Mouse (Mus musculus): Measurements from ENCODE around the gene Sap30l.

Gene Sap30l

GRCm38 (mm10) chr11:57800971-57801765 lies at the start of gene Sap30l:
Sap30l (plus strand) TSS chr11:57801637.
- DNase-seq (ENCODE audit: low read depth, low spot score): peak; percentile 91

- no peak for DNase-seq (ENCODE audit: low read depth, low spot score)
Observed at GRCm38 (mm10) chr11:57753538-57754203, 47.8 kb upstream of the Sap30l start.

DNA sequence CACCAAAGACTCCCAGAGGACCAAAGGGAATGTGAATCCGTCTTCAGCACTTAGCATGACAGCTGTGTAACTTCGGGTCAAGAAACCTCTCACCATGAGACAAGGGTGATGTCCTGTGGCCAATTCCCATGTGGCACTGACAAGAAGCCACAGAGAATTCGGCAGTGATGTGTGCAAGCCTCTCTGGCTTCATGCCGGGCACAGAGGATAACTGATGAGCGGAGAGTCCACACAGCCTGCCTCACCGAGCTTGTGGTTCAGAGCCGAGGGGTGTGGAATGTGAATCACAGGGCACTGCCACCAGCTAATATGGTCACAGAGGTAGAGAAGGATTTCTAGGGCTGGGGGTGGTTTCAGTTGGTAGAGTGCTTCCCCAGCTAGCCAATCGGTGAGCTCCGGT lies 42.8 kb upstream of the Sap30l start:
- no peak for DNase-seq (ENCODE audit: low read depth, low spot score)

DNA sequence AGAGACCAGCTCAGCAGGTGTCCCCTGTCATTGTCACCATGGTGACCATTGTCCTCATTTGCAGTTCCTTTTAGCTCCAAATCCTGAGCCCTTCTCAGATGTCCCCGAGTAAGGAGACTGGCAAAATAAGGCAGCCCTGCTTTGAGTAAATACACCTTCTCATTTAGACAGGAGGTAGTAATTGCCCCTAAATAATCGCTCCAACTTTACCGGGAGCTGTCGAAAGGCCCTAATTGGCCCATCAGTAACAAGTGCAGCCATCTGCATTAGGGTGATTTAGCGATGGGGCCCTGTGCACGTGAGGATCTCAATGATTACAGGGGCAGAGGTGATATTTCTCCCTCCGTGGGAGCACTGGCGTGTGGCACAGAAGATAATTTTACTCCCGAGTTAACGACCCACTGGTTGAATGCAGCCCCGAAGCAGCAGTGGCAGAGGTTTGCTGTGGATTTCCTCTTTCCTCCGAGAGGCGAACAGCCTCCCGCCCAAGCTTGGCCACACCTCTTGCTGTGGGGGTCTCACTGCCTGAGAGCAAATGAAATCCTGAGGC lies 40.9 kb upstream of the Sap30l start:
- peak; percentile 58 for DNase-seq (ENCODE audit: low read depth, low spot score)

DNA sequence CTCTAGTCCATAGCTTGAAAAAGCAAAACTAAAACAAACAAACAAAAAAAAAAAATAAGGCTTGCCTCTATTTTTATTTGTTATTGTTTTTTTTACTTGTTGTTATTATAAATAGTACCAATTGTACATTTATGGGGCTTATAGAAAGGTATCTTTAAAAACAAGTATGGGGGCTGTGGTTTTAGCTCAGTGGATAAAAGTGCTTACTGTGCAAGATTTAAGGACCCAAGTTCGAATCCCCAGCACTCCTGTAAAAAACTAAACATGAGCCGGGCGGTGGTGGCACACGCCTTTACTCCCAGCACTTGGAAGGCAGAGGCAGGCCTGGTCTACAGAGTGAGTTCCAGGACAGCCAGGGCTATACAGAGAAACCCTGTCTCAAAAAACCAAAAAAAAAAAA lies 40.1 kb upstream of the Sap30l start:
- no peak for DNase-seq (ENCODE audit: low read depth, low spot score)

- no peak for DNase-seq (ENCODE audit: low read depth, low spot score)
Observed at GRCm38 (mm10) chr11:57764124-57764523, 37.3 kb upstream of the Sap30l start.

DNA sequence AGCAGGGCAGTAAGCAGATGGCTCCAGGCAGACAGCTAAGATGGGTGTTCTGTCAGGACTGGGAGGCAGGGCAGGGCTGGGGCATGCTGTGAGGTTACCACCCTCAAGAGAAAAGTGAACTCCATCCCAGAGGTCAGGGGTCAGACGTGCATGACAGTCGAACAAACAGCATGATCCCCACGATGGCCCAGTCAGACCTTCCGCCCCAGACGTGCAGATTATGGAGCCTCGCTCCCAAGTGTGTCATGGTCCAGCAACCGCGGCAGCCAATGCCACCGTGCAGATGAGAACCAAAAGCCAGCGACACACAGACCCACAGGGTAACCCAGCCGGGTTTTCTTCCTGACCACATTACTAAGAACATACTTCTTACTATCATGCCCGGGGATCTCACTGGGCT lies 34.8 kb upstream of the Sap30l start:
- DNase-seq (ENCODE audit: low read depth, low spot score): no peak

DNA sequence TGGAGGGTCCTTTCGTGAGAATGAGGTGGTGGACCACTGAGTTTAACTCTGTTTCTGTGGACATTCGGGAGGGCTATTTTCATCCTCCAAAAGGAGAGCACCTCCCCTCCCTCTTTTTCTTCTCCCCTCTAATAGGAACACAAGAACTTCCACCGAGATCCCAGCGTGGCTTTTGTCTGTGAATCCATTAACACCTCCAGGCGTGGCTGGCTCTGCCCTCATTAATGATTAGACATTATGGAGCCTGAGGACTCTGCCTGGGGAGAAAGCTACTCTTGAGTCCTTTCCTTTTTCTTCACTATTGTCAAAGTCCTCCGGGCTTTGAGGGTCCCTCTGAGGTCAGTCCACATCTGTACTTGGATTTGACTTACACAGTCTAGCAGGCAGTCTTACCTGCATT lies 34.3 kb upstream of the Sap30l start:
- DNase-seq (ENCODE audit: low read depth, low spot score): no peak

GRCm38 (mm10) chr11:57770776-57771175 lies 30.7 kb upstream of the Sap30l start:
- DNase-seq (ENCODE audit: low read depth, low spot score): no peak

GRCm38 (mm10) chr11:57771676-57772075 lies 29.8 kb upstream of the Sap30l start:
- no peak for DNase-seq (ENCODE audit: low read depth, low spot score)

DNA sequence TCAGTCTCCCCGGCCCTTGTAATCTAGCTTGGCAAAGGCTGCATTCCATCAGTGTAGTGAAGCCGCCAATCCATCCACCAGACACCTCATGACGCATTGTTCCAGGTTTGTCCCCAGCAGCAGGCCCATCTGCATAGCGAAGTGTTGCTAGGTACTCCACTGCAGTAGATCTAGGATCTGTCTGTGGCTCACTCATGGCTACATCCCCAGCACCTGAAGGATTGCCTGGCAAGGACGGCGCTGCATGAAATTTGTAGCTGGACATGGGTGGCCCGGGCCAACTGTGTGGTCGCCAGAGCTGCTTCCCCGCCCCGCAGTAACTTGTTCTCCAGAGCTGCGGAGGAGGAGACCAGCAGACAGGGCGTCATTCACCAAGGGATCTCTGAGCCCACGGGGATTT lies 28.0 kb upstream of the Sap30l start:
- DNase-seq (ENCODE audit: low read depth, low spot score): no peak

DNA sequence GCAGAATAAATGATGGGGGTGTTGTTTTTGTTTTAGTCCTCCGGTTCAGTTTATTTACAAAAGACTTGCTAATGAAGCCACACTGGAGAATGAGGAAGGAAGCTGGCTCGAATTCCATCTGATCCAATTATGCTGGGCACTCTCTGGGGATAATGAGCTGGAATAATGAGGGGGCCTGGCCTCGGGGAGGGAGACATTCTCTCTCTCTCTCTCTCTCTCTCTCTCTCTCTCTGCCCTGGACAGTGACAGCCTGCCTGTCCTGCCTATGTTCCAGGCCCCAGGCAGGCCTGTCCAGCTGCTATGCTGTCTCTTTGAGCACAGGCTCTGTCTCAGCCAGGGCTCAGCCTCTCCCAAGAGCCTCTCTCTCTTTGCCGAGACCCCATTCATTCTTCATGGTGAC lies 27.5 kb upstream of the Sap30l start:
- DNase-seq (ENCODE audit: low read depth, low spot score): no peak

DNA sequence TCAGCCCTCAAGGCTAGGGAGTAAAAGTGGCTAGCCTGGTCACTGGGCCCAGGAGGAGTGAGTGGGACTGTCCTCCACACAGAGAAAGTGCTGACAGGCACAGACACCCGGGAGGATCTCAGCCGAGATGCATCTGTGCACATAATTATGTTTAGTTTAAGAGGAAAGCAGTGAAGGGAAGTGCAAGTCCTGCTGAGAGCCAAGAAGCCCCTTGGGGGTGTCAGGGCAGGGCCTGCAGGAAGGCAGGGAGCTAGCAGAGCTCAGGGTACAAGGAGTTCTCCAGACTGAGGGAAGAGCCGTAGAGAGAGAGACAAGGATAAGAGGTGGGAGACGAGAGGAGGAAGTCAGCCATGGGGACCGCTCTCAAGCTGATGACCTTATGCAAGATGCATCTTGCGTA lies 25.6 kb upstream of the Sap30l start:
- DNase-seq (ENCODE audit: low read depth, low spot score): no peak

DNA sequence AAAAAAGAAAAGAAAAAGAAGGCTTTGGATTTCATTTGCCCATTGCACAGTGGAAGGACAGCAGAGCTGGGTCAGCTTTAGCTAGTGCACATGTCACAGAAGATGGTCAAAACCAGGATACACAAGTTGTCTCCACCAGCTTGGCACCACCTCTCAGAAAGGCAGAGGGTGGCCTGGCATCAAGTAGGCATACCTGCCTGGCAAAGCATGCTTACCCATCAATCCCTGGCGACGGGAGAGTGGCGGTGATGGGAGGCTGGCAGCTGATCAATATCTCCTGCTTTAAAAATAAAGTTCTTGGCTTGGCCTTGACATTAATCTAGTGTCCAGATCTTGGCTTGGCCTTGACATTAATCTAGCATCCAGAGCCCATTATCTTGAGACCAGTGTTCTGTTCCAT lies 24.9 kb upstream of the Sap30l start:
- no peak for DNase-seq (ENCODE audit: low read depth, low spot score)

GRCm38 (mm10) chr11:57778349-57778748 lies 23.1 kb upstream of the Sap30l start:
- DNase-seq (ENCODE audit: low read depth, low spot score): peak; percentile 83

- no peak for DNase-seq (ENCODE audit: low read depth, low spot score)
Observed at GRCm38 (mm10) chr11:57779824-57780223, 21.6 kb upstream of the Sap30l start.

DNA sequence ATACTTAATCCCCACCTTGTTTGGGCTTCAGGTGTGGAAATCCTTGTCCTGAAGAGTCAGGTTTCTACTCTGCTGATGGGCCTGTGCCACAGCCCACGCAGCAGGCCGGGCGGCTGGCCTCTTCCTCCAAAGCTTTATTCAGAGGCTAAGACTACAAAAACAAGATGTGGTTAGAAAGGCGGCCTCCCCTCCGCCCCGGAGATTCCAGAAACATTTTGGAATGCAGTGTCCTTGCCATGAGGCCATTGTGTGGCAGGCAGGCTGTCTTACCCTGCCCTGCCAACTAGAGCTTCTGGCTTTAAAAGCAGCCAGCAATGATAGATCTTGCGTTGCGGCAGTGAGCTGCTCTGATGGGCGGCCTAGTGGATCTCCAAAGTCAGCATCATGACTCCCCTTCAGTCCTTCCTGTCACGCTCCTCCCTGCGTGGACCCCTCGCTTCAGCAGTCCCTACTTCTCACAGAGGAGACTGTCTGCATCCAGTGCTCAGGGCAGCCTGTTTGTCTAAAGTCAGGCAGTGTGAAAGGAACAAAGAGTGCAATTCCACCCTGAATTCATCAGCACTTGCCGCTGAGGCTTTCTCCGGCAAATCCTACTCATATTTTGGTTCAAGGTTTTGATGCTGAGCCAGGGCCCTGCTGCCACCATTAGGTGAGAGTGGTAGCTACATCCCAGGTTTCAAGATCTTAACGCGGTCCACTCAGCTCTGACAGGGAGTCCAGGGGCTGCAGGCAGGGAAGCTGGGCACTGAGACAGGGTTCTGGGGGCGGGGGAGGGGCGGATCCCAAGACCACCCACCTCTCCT lies 14.6 kb upstream of the Sap30l start:
- peak; percentile 61 for DNase-seq (ENCODE audit: low read depth, low spot score)

GRCm38 (mm10) chr11:57787913-57788312 lies 13.5 kb upstream of the Sap30l start:
- DNase-seq (ENCODE audit: low read depth, low spot score): no peak

DNA sequence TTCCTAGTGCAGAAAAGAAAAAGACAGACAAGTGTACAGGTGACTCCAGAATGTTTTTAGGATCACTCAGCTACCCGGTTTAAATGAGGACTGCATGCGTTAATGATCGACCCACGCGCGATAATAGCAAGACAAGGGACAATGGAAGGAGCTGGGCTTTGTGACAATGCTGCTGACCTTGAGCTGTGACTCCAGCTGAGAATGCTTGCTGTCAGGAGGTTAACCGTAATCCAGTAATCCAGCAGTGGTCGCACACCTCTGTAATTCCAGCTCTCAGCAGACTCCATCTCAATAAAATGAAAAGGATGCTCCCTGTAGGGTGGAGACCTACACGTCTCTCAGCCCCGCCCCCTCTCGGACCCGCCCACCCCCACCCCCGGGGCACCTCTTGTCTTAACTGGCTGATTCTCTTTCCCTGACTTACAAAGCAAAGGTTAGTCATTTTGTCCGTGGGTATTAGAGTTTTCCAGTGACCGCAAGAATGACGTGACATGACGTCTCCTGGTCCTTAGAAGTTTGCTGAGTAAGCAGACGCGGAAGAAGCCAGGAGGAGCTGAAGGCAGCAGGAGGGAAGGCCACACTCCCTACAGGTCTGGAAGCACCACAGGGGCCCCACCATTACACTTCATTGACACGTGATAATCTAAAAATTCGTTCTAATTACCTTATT lies 10.4 kb upstream of the Sap30l start:
- DNase-seq (ENCODE audit: low read depth, low spot score): no peak

- no peak for DNase-seq (ENCODE audit: low read depth, low spot score)
Observed at GRCm38 (mm10) chr11:57795086-57795485, 6.4 kb upstream of the Sap30l start.

GRCm38 (mm10) chr11:57797828-57798227 lies 3.6 kb upstream of the Sap30l start:
- DNase-seq (ENCODE audit: low read depth, low spot score): no peak

- no peak for DNase-seq (ENCODE audit: low read depth, low spot score)
Observed at GRCm38 (mm10) chr11:57799456-57799855, 2.0 kb upstream of the Sap30l start.
